Mouse (Mus musculus): Measurements from ENCODE around the gene Arid4b.

DNA sequence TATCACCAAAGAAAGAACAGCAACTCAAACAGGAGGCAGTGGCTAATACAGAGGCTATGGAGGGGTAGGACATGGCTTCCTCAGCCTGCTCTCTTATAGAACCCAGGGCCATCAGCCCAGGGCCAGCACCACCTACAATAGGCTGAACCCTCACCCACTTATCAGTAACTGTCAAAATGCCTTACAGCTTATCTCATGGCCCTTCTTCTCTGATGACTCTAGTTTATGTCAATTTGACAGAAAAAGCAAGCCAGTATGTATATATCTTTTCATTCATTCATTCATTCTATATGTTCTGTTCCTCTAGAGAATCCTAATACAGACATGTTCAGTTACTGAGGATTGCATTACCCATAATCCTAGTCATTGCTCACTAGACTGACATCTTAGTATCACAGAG lies 44.7 kb upstream of the Arid4b start:
- TF ChIP-seq CTCF (IDR thresholded peaks at IDR 0.05; ENCODE audit: low read depth, low read length) (no peak), POLR2AphosphoS5 (IDR thresholded peaks at IDR 0.05; ENCODE audit: insufficient replicate concordance, low read depth, low read length) (no peak)
